Mouse (Mus musculus): Measurements from ENCODE around the gene Chmp2a. TPM values are rescaled to one million over a fixed set of nuclear protein-coding genes. Genes with fewer than 3 reads are reported as not detected.
A peak's percentile ranks its signal among the peaks of the same experiment; 100 is the strongest.

The Chmp2a gene
- polyA plus RNA-seq, 1 experiment, result 85.6 TPM

GRCm38 (mm10) chr7:13037366-13037765 is 2.8 kb upstream of the Chmp2a start:
- Histone ChIP-seq H3K4me3 (ENCODE audit: insufficient read depth, low read length) (peak overlapping the region; percentile 87), H3K27ac (ENCODE audit: insufficient read depth, low read length) (peak overlapping the region; percentile 100), H3K4me1 (ENCODE audit: control insufficient read depth, insufficient read depth, low read length) (peaks cover 12% of the 10 kb centered on the region; the same call in 1 of the 2 replicates)
- TF ChIP-seq CTCF (IDR thresholded peaks at IDR 0.05; ENCODE audit: borderline replicate concordance, insufficient read depth, low read length), result no peak
- no peak for TF ChIP-seq POLR2A (IDR thresholded peaks at IDR 0.05; ENCODE audit: low read depth, low read length)

GRCm38 (mm10) chr7:13036806-13037205 is 2.2 kb upstream of the Chmp2a start:
- peak overlapping the region; percentile 100 for H3K27ac ChIP-seq (ENCODE audit: insufficient read depth, low read length)
- no peak for TF ChIP-seq CTCF (IDR thresholded peaks at IDR 0.05; ENCODE audit: borderline replicate concordance, insufficient read depth, low read length)
- no peak for TF ChIP-seq POLR2A (IDR thresholded peaks at IDR 0.05; ENCODE audit: low read depth, low read length)
- peak overlapping the region; percentile 87 for H3K4me3 ChIP-seq (ENCODE audit: insufficient read depth, low read length)
- peaks cover 12% of the 10 kb centered on the region; the same call in 1 of the 2 replicates for H3K4me1 ChIP-seq (ENCODE audit: control insufficient read depth, insufficient read depth, low read length)

- Histone ChIP-seq H3K4me3 (ENCODE audit: insufficient read depth, low read length) (no peak overlapping the region), H3K4me1 (ENCODE audit: control insufficient read depth, insufficient read depth, low read length) (peaks cover 12% of the 10 kb centered on the region; the same call in 1 of the 2 replicates), H3K27ac (ENCODE audit: insufficient read depth, low read length) (0 out of 2 replicates have a peak overlapping the region, but pooled peaks have one; percentile 16)
- no peak for TF ChIP-seq POLR2A (IDR thresholded peaks at IDR 0.05; ENCODE audit: low read depth, low read length)
- no peak for TF ChIP-seq CTCF (IDR thresholded peaks at IDR 0.05; ENCODE audit: borderline replicate concordance, insufficient read depth, low read length)
These were observed 726 bp upstream of the Chmp2a start for GRCm38 (mm10) chr7:13035211-13035855.

- peak overlapping the region; percentile 85 for H3K27ac ChIP-seq (ENCODE audit: insufficient read depth, low read length)
- peaks cover 12% of the 10 kb centered on the region; the same call in 1 of the 2 replicates for H3K4me1 ChIP-seq (ENCODE audit: control insufficient read depth, insufficient read depth, low read length)
- no peak for TF ChIP-seq CTCF (IDR thresholded peaks at IDR 0.05; ENCODE audit: borderline replicate concordance, insufficient read depth, low read length)
- 0 out of 2 replicates have a peak, but pooled peaks have one; percentile 16 for TF ChIP-seq POLR2A (IDR thresholded peaks at IDR 0.05; ENCODE audit: low read depth, low read length)
- peak overlapping the region; percentile 43 for H3K4me3 ChIP-seq (ENCODE audit: insufficient read depth, low read length)
These were observed 1.0 kb downstream of the Chmp2a start for GRCm38 (mm10) chr7:13033451-13034147.

- H3K4me1 ChIP-seq (ENCODE audit: control insufficient read depth, insufficient read depth, low read length), result peaks cover 12% of the 10 kb centered on the region; the same call in 1 of the 2 replicates
- no peak overlapping the region for H3K27ac ChIP-seq (ENCODE audit: insufficient read depth, low read length)
- no peak for TF ChIP-seq CTCF (IDR thresholded peaks at IDR 0.05; ENCODE audit: borderline replicate concordance, insufficient read depth, low read length)
- TF ChIP-seq POLR2A (IDR thresholded peaks at IDR 0.05; ENCODE audit: low read depth, low read length), result no peak
- no peak overlapping the region for H3K4me3 ChIP-seq (ENCODE audit: insufficient read depth, low read length)
These were observed 2.1 kb downstream of the Chmp2a start for GRCm38 (mm10) chr7:13032541-13032940.

- no peak for TF ChIP-seq CTCF (IDR thresholded peaks at IDR 0.05; ENCODE audit: borderline replicate concordance, insufficient read depth, low read length)
- TF ChIP-seq POLR2A (IDR thresholded peaks at IDR 0.05; ENCODE audit: low read depth, low read length), result 0 out of 2 replicates have a peak, but pooled peaks have one; percentile 32
- Histone ChIP-seq H3K4me1 (ENCODE audit: control insufficient read depth, insufficient read depth, low read length) (peaks cover 12% of the 10 kb centered on the region), H3K4me3 (ENCODE audit: insufficient read depth, low read length) (no peak overlapping the region), H3K27ac (ENCODE audit: insufficient read depth, low read length) (no peak overlapping the region)
These were observed 2.6 kb downstream of the Chmp2a start for GRCm38 (mm10) chr7:13031983-13032382.

GRCm38 (mm10) chr7:13031069-13031468 is 3.5 kb downstream of the Chmp2a start:
- no peak overlapping the region for H3K27ac ChIP-seq (ENCODE audit: insufficient read depth, low read length)

GRCm38 (mm10) chr7:13028986-13029385 is 5.6 kb downstream of the Chmp2a start:
- H3K4me3 ChIP-seq (ENCODE audit: insufficient read depth, low read length), result no peak overlapping the region
- no peak for TF ChIP-seq CTCF (IDR thresholded peaks at IDR 0.05; ENCODE audit: borderline replicate concordance, insufficient read depth, low read length)
- H3K4me1 ChIP-seq (ENCODE audit: control insufficient read depth, insufficient read depth, low read length), result peaks cover 6% of the 10 kb centered on the region
- H3K27ac ChIP-seq (ENCODE audit: insufficient read depth, low read length), result no peak overlapping the region

More at GRCm38 (mm10) chr7:13031069-13031468, 3.5 kb downstream of the Chmp2a start:
- Histone ChIP-seq H3K4me1 (ENCODE audit: control insufficient read depth, insufficient read depth, low read length) (peaks cover 10% of the 10 kb centered on the region), H3K4me3 (ENCODE audit: insufficient read depth, low read length) (no peak overlapping the region)
- TF ChIP-seq CTCF (IDR thresholded peaks at IDR 0.05; ENCODE audit: borderline replicate concordance, insufficient read depth, low read length), result no peak
- TF ChIP-seq POLR2A (IDR thresholded peaks at IDR 0.05; ENCODE audit: low read depth, low read length), result no peak

- TF ChIP-seq CTCF (IDR thresholded peaks at IDR 0.05; ENCODE audit: borderline replicate concordance, insufficient read depth, low read length) (no peak), POLR2A (IDR thresholded peaks at IDR 0.05; ENCODE audit: low read depth, low read length) (no peak)
- peak overlapping the region; percentile 100 for H3K4me3 ChIP-seq (ENCODE audit: insufficient read depth, low read length)
- H3K27ac ChIP-seq (ENCODE audit: insufficient read depth, low read length), result no peak overlapping the region
- peaks cover 2% of the 10 kb centered on the region; the same call in 1 of the 2 replicates for H3K4me1 ChIP-seq (ENCODE audit: control insufficient read depth, insufficient read depth, low read length)
These were observed 9.0 kb downstream of the Chmp2a start for GRCm38 (mm10) chr7:13025511-13026112.

Measured in embryonic fibroblast, embryonic 13.5 days (primary cell).